Mouse (Mus musculus) ES-CJ7 (cell line): ENCODE results near the gene Ttc26.
"Not testable (repeated sequence)": the region's sequence is repeated elsewhere in the genome, so short reads cannot be mapped to it uniquely, and the experiment has no call there.

ENCODE experiments used
- DNase-seq: peaks from one replicate; pipeline ENCODE4 v3.0.0; 2011; ENCODE audit warnings: low read depth, low spot score

Gene Ttc26

GRCm38 (mm10) chr6:38356661-38357433 is 24.4 kb upstream of the Ttc26 start:
- not testable (repeated sequence) for DNase-seq

- peak; percentile 38 for DNase-seq
These were observed 23.5 kb upstream of the Ttc26 start for GRCm38 (mm10) chr6:38357603-38358252.

GRCm38 (mm10) chr6:38358253-38359027 is 22.8 kb upstream of the Ttc26 start:
- DNase-seq: no peak

- DNase-seq: peak; percentile 49
These were observed 22.1 kb upstream of the Ttc26 start for GRCm38 (mm10) chr6:38359044-38359735.

- DNase-seq: peak; percentile 40
These were observed 21.4 kb upstream of the Ttc26 start for GRCm38 (mm10) chr6:38359736-38360499.

- no peak for DNase-seq
These were observed 20.2 kb upstream of the Ttc26 start for GRCm38 (mm10) chr6:38361065-38361464.

GRCm38 (mm10) chr6:38361937-38362336 is 19.3 kb upstream of the Ttc26 start:
- peak; percentile 58 for DNase-seq

GRCm38 (mm10) chr6:38363370-38363769 is 17.9 kb upstream of the Ttc26 start:
- no peak for DNase-seq

- peak; percentile 69 for DNase-seq
These were observed 17.1 kb upstream of the Ttc26 start for GRCm38 (mm10) chr6:38364121-38364520.

- DNase-seq: peak; percentile 47
These were observed 11.3 kb upstream of the Ttc26 start for GRCm38 (mm10) chr6:38369945-38370344.

GRCm38 (mm10) chr6:38374271-38374670 is 7.0 kb upstream of the Ttc26 start:
- DNase-seq: no peak

GRCm38 (mm10) chr6:38380764-38381128 is 523 bp upstream of the Ttc26 start:
- no peak for DNase-seq

GRCm38 (mm10) chr6:38389671-38390070 is 8.4 kb downstream of the Ttc26 start:
- peak; percentile 68 for DNase-seq

GRCm38 (mm10) chr6:38432457-38432856 is 51.2 kb downstream of the Ttc26 start:
- peak; percentile 40 for DNase-seq

GRCm38 (mm10) chr6:38433261-38434033 is 52.2 kb downstream of the Ttc26 start, which contains the start of gene Ubn2:
Gene Ubn2, plus strand, starts transcription at chr6:38433950.
- DNase-seq: peak; percentile 100

GRCm38 (mm10) chr6:38434055-38435023 is 53.1 kb downstream of the Ttc26 start:
- peak; percentile 69 for DNase-seq

GRCm38 (mm10) chr6:38443842-38444241 is 62.6 kb downstream of the Ttc26 start:
- no peak for DNase-seq

- no peak for DNase-seq
These were observed 67.0 kb downstream of the Ttc26 start for GRCm38 (mm10) chr6:38448295-38448694.

- no peak for DNase-seq
These were observed 71.8 kb downstream of the Ttc26 start for GRCm38 (mm10) chr6:38453049-38453448.
